In the genomic region with DNA sequence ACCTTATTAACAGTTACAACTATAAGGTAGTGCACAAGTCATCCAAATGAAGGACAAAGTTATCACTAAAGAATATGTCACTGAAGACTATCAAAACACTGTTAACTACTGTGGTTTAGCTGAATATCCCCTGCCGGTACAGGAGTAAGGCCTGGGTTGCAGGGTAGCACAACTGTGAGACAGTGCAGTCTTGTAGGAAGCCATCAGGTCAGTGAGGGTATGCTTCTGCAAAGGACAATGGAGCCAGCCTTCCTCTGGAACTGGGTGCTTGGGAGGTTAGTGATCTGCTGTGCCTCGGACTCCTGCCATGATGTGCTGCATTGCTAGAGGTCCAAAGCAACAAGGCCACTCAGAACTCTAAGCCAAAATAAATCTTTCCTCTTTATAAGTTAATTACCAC, we compare ENCODE assay signal across 18 mouse cellular contexts. TPM values are rescaled to one million over a fixed set of nuclear protein-coding genes. Genes with fewer than 3 reads are reported as not detected.
DNase-seq lines count a peak whose midpoint lies in the region; ATAC-seq and TF ChIP-seq lines count a peak whose summit lies in the region.
"Had no signal": no experiment of that assay in that cellular context is flagged by ENCODE, and none has a peak within 500 bp of the region (broad histone marks: within the 10 kb centered on the region; RNA-seq: fewer than 3 reads in every experiment).

No protein-coding gene starts in this region.

- peaks cover 2% of the 10 kb centered on the region for H3K4me1 ChIP-seq in kidney, embryonic 15.5 days
- H3K4me1 ChIP-seq in midbrain, embryonic 15.5 days = peaks cover 3% of the 10 kb centered on the region; the same call in 1 of the 2 replicates
- H3K4me1 ChIP-seq in midbrain, embryonic 10.5 days = peaks cover 6% of the 10 kb centered on the region
- H3K4me1 ChIP-seq in cortical plate, adult 2 months (ENCODE audit: control insufficient read depth, insufficient read depth, low read length) = peaks cover 2% of the 10 kb centered on the region; the same call in 1 of the 2 replicates
- H3K4me1 ChIP-seq: limb, embryonic 10.5 days; liver, embryonic 15.5 days; lung, embryonic 15.5 days; stomach, embryonic 15.5 days had no signal

- H3K4me2 ChIP-seq in kidney, embryonic 15.5 days = no peak overlapping the region
- H3K4me2 ChIP-seq in midbrain, embryonic 15.5 days = no peak overlapping the region
- H3K4me2 ChIP-seq: embryonic facial prominence, embryonic 13.5 days; heart, embryonic 11.5 days; limb, embryonic 15.5 days; liver, embryonic 15.5 days; lung, embryonic 15.5 days; stomach, embryonic 15.5 days had no signal

- ATAC-seq in kidney, embryonic 15.5 days (replicated peaks; ENCODE audit: low FRiP score) = 0 out of 2 replicates have a peak, but pooled peaks have one; percentile 36
- peak; percentile 51; the same call in 1 of the 2 replicates for ATAC-seq in midbrain, embryonic 15.5 days (replicated peaks)
- ATAC-seq: activated CD4-positive, CD25-positive, alpha-beta regulatory T cell, adult 4 months had no signal

- H3K27ac ChIP-seq in gastrocnemius, adult 2 months = peak overlapping the region; percentile 56; the same call in 1 of the 2 replicates
- H3K27ac ChIP-seq in kidney, embryonic 15.5 days = no peak overlapping the region
- H3K27ac ChIP-seq in midbrain, embryonic 15.5 days = no peak overlapping the region
- H3K27ac ChIP-seq in midbrain, embryonic 10.5 days (replicated peaks) = no peak overlapping the region
- 0 out of 2 replicates have a peak overlapping the region, but pooled peaks have one; percentile 46 for H3K27ac ChIP-seq in cortical plate, adult 2 months (ENCODE audit: insufficient read depth, low read length)
- H3K27ac ChIP-seq: embryonic facial prominence, embryonic 13.5 days; forebrain, embryonic 10.5 days; limb, embryonic 10.5 days; limb, embryonic 15.5 days; liver, embryonic 15.5 days; lung, embryonic 15.5 days; stomach, embryonic 15.5 days had no signal

- no peak for TF ChIP-seq CTCF in gastrocnemius, adult 2 months (IDR thresholded peaks at IDR 0.05)
- no peak for TF ChIP-seq CTCF in cortical plate, adult 2 months (IDR thresholded peaks at IDR 0.05; ENCODE audit: extremely low read depth, insufficient read depth, low read length)

- no peak for TF ChIP-seq POLR2A in cortical plate, adult 2 months (IDR thresholded peaks at IDR 0.05; ENCODE audit: extremely low read depth, insufficient read depth, low read length)

- H3K4me3 ChIP-seq in gastrocnemius, adult 2 months = no peak overlapping the region
- H3K4me3 ChIP-seq in kidney, embryonic 15.5 days (replicated peaks) = no peak overlapping the region
- H3K4me3 ChIP-seq in midbrain, embryonic 15.5 days = no peak overlapping the region
- no peak overlapping the region for H3K4me3 ChIP-seq in midbrain, embryonic 10.5 days
- no peak overlapping the region for H3K4me3 ChIP-seq in cortical plate, adult 2 months (ENCODE audit: insufficient read depth, low read length)
- H3K4me3 ChIP-seq: embryonic facial prominence, embryonic 13.5 days; forebrain, embryonic 10.5 days; limb, embryonic 10.5 days; limb, embryonic 15.5 days; liver, embryonic 15.5 days; lung, embryonic 15.5 days; stomach, embryonic 15.5 days had no signal

- H3K27me3 ChIP-seq in kidney, embryonic 15.5 days = no peaks in the 10 kb centered on the region
- no peaks in the 10 kb centered on the region for H3K27me3 ChIP-seq in midbrain, embryonic 15.5 days (replicated peaks)
- no peaks in the 10 kb centered on the region for H3K27me3 ChIP-seq in midbrain, embryonic 10.5 days (ENCODE audit: low read depth, poor library complexity, severe bottlenecking)
- H3K27me3 ChIP-seq: embryonic facial prominence, embryonic 13.5 days; limb, embryonic 15.5 days; liver, embryonic 15.5 days; lung, embryonic 15.5 days; stomach, embryonic 15.5 days had no signal

- intact Hi-C loops in gastrocnemius, adult 2 months (cut with DNase I) = loop anchor here (2.0 kb wide), 1 partner anchor 89 kb away; no protein-coding TSS in a partner anchor

- H3K36me3 ChIP-seq in kidney, embryonic 15.5 days = peaks cover 16% of the 10 kb centered on the region
- no peaks in the 10 kb centered on the region for H3K36me3 ChIP-seq in midbrain, embryonic 15.5 days (replicated peaks)
- H3K36me3 ChIP-seq in midbrain, embryonic 10.5 days = peaks cover 51% of the 10 kb centered on the region
- H3K36me3 ChIP-seq: liver, embryonic 15.5 days; lung, embryonic 15.5 days had no signal

- H3K9me3 ChIP-seq in kidney, embryonic 15.5 days (replicated peaks) = no peaks in the 10 kb centered on the region
- H3K9me3 ChIP-seq in midbrain, embryonic 15.5 days = no peaks in the 10 kb centered on the region
- H3K9me3 ChIP-seq in midbrain, embryonic 10.5 days (replicated peaks) = no peaks in the 10 kb centered on the region
- H3K9me3 ChIP-seq: embryonic facial prominence, embryonic 13.5 days; forebrain, embryonic 10.5 days; limb, embryonic 10.5 days; limb, embryonic 15.5 days; liver, embryonic 15.5 days; lung, embryonic 15.5 days; stomach, embryonic 15.5 days had no signal

- no peak for DNase-seq in gastrocnemius, adult 2 months
- DNase-seq in gastrocnemius, postnatal 25 days = no peak
- no peak for DNase-seq in kidney, adult 9 months
- DNase-seq in midbrain, embryonic 10.5 days (ENCODE audit: low spot score) = no peak
- DNase-seq: right cerebral cortex, postnatal 25 days had no signal

- H3K9ac ChIP-seq in kidney, embryonic 15.5 days = no peak overlapping the region
- H3K9ac ChIP-seq in midbrain, embryonic 15.5 days = no peak overlapping the region
- H3K9ac ChIP-seq: embryonic facial prominence, embryonic 13.5 days; forebrain, postnatal 0 days; limb, embryonic 15.5 days; liver, embryonic 15.5 days; lung, embryonic 15.5 days; stomach, embryonic 15.5 days had no signal

- WGBS in kidney, embryonic 15.5 days = 76% methylated on average over 2 of the region's 2 CpGs
- 88% methylated on average over 2 of the region's 2 CpGs for WGBS in midbrain, embryonic 15.5 days
- WGBS in midbrain, embryonic 10.5 days = 93% methylated on average over 2 of the region's 2 CpGs

RNA-seq across cellular contexts. Expression of gene Bmpr1a, which starts 43.8 kb away (rescaled TPM):
- 10 to 100 TPM; 49.4 to 54.1 TPM for total RNA-seq in gastrocnemius, adult 2 months (2021)
- 10 to 100 TPM; 54.4 to 56.6 TPM for total RNA-seq in gastrocnemius, postnatal 25 days (2021)
- 47.3 and 47.7 TPM in 2 replicates for polyA plus RNA-seq in kidney, embryonic 15.5 days (2015; fragmentation: Nextera tagmentation; extraction: Ambion mirVana)
- polyA plus RNA-seq in midbrain, embryonic 15.5 days (2015; fragmentation: Nextera tagmentation; extraction: Ambion mirVana) = 15.2 and 17.5 TPM in 2 replicates
- polyA plus RNA-seq in midbrain, embryonic 10.5 days (2016; fragmentation: Nextera tagmentation; extraction: Ambion mirVana) = 38.1 and 38.7 TPM in 2 replicates
- polyA plus RNA-seq in cortical plate, adult 2 months (2012; rRNA removed) = 21.1 and 21.5 TPM in 2 replicates

Comparison
In these comparisons a context has a peak if more than half of its experiments do, and no peak if none do; other contexts are left out.
1. H3K27ac ChIP-seq: peak in gastrocnemius, adult 2 months (single experiment) and cortical plate, adult 2 months (single experiment); none in kidney, embryonic 15.5 days (single experiment), midbrain, embryonic 15.5 days (single experiment) and midbrain, embryonic 10.5 days (single experiment).